Mouse (Mus musculus) erythroid progenitor cell, adult 5-6 weeks (primary cell): ENCODE results near the gene Tmem132d. TPM values are rescaled to one million over a fixed set of nuclear protein-coding genes. Genes with fewer than 3 reads are reported as not detected.

Experiments used
- total RNA-seq, 2 experiments: library from RNA; stranded (forward) in 1 of 2; stranded (reverse) in 1 of 2; fragments of 150-400 nt in 1 of 2; fragments of 186-747, 209-891 nt in 1 of 2; gene quantifications; 2 replicates each; pipeline versions ENCODE4 v1.2.3 to v1.2.4; 2015 to 2017; ENCODE audit warnings: low replicate concordance in 2 of 2

The Tmem132d gene
- total RNA-seq, 2 experiments from 2014 or later, result not detected

Other genes starting within 250 kb of the Tmem132d start
- not detected in 2 replicates for gene Fzd10, start 167.8 kb upstream of the Tmem132d start, total RNA-seq (2015; ENCODE audit: low replicate concordance)
- gene Fzd10, start 167.8 kb upstream of the Tmem132d start, total RNA-seq (2017; ENCODE audit: low replicate concordance), result not detected in 2 replicates